Mouse (Mus musculus): ENCODE results near the gene Lrfn4.

GRCm38 (mm10) chr19:4625179-4625828, 9.8 kb upstream of the Lrfn4 start, which contains the start of gene Rce1:
- no peak for TF ChIP-seq CTCF (IDR thresholded peaks at IDR 0.05; ENCODE audit: low read depth, low read length)
- TF ChIP-seq POLR2A (IDR thresholded peaks at IDR 0.05; ENCODE audit: borderline replicate concordance, low read depth, low read length) = no peak
